Mouse (Mus musculus) hindbrain, embryonic 13.5 days (tissue): ENCODE results near the gene Fermt2. TPM values are rescaled to one million over a fixed set of nuclear protein-coding genes. Genes with fewer than 3 reads are reported as not detected.
"Not testable (repeated sequence)": the region's sequence is repeated elsewhere in the genome, so short reads cannot be mapped to it uniquely, and the experiment has no call there.

Experiments
- ATAC-seq: fragments of 200-750 bp; cut with Nextera tagmentation; 2 replicates; pipeline ENCODE4 v1.8.0; 2017; ENCODE audit warnings: moderate TSS enrichment; ENCODE audit not compliant: low FRiP score
- H3K27ac ChIP-seq: fragments of 300-500 bp; sonication (generic); 2 replicates; pipeline ENCODE4 v1.5.1; 2015; ENCODE audit warnings: inconsistent platforms, mild to moderate bottlenecking, moderate library complexity
- H3K27me3 ChIP-seq: fragments of 300-500 bp; sonication (generic); 2 replicates; pipeline ENCODE4 v1.6.1; 2015; ENCODE audit warnings: mild to moderate bottlenecking, inconsistent platforms
- H3K36me3 ChIP-seq: fragments of 300-500 bp; sonication (generic); 2 replicates; pipeline ENCODE4 v1.6.1; 2015; ENCODE audit warnings: mild to moderate bottlenecking, inconsistent platforms
- H3K4me1 ChIP-seq: fragments of 300-500 bp; sonication (generic); replicated peaks from 2 replicates; pipeline ENCODE4 v1.6.1; 2015; ENCODE audit warnings: inconsistent platforms
- H3K4me2 ChIP-seq: fragments of 300-500 bp; sonication (generic); 2 replicates; pipeline ENCODE4 v1.6.1; 2015; ENCODE audit warnings: inconsistent platforms, mild to moderate bottlenecking, moderate library complexity
- H3K4me3 ChIP-seq: fragments of 300-500 bp; sonication (generic); 2 replicates; pipeline ENCODE4 v1.5.1; 2015; ENCODE audit warnings: mild to moderate bottlenecking, inconsistent platforms
- H3K9ac ChIP-seq: fragments of 300-500 bp; sonication (generic); 2 replicates; pipeline ENCODE4 v1.6.1; 2015; ENCODE audit warnings: mild to moderate bottlenecking, inconsistent platforms
- H3K9me3 ChIP-seq: fragments of 300-500 bp; sonication (generic); 2 replicates; pipeline ENCODE4 v1.6.1; 2016; ENCODE audit warnings: inconsistent platforms
- WGBS: fragments of 180-500 bp; shearing (Covaris S2); methylation state at CpG from one replicate; pipeline ENCODE4 v1.1.7; 2015; 5-methylcytosine and 5-hydroxymethylcytosine counted together
- polyA plus RNA-seq: library from polyadenylated mRNA; unstranded; fragments of >200 nt; fragmentation: Nextera tagmentation; extraction: Ambion mirVana; gene quantifications from 2 replicates; pipeline ENCODE4 v1.2.1, GENCODE M21; 2015

The Fermt2 gene
- polyA plus RNA-seq, 1 experiment from 2014 or later = 77.2 TPM

DNA sequence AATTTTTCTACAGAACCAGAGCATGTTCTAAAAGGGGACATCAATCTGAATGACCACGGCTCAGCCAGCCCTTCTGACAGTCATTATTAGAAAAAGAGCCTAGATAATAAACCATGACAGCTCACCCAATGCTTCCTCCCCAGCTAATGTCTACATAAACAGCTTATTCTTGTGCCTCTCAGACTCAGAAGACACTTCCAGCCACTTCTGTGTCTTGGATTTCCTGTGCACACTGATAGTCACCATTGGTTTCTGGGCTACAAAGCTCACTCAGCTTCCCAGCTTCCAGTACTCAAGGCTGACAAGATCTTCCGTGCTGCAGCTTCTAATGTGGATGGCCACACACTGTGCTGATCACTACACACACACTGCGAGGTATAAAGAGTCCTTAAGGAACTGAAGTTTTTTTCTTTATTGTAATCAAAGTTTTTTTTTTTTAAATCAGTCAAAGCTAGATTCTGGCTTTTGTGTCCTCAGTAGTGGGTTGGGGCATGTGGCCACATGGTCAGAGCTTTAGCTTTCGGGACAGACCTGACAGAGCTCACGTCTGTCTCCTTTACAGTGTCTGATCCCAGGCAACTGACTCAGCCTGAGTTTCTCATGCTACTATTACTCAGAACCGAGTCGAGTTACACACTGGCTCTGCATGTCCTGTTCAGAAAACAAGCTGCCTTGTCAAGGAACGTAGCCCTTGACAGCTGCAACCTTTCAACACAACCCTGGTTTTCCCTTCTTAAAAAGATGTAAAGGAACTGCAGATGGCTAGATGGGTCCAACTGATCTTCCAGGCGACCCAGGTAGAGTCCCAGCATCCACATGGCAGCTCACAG lies 50.7 kb downstream of the Fermt2 start:
- no peak overlapping the region for H3K9ac ChIP-seq
- no peak for ATAC-seq
- H3K9me3 ChIP-seq = no peaks in the 10 kb centered on the region
- no peak overlapping the region for H3K4me2 ChIP-seq
- H3K36me3 ChIP-seq = peaks cover 35% of the 10 kb centered on the region
- H3K27ac ChIP-seq = no peak overlapping the region
- no peak overlapping the region for H3K4me3 ChIP-seq
- 64% methylated on average over 9 of the region's 9 CpGs for WGBS
- no peaks in the 10 kb centered on the region for H3K27me3 ChIP-seq
- H3K4me1 ChIP-seq = peaks cover 12% of the 10 kb centered on the region

GRCm38 (mm10) chr14:45478515-45478914 lies 51.4 kb downstream of the Fermt2 start:
- H3K9ac ChIP-seq = no peak overlapping the region
- no peak overlapping the region for H3K27ac ChIP-seq
- no peaks in the 10 kb centered on the region for H3K27me3 ChIP-seq
- H3K4me1 ChIP-seq = peaks cover 12% of the 10 kb centered on the region
- no peak for ATAC-seq
- no peaks in the 10 kb centered on the region for H3K9me3 ChIP-seq
- no peak overlapping the region for H3K4me2 ChIP-seq
- H3K36me3 ChIP-seq = peaks cover 36% of the 10 kb centered on the region
- no peak overlapping the region for H3K4me3 ChIP-seq
- WGBS = 74% methylated on average over 3 of the region's 3 CpGs

- H3K4me2 ChIP-seq = no peak overlapping the region
- peaks cover 45% of the 10 kb centered on the region for H3K36me3 ChIP-seq
- no peaks in the 10 kb centered on the region for H3K27me3 ChIP-seq
- 50% methylated on average over 8 of the region's 8 CpGs for WGBS
- H3K4me1 ChIP-seq = peaks cover 12% of the 10 kb centered on the region
- no peak overlapping the region for H3K4me3 ChIP-seq
- no peak overlapping the region for H3K27ac ChIP-seq
- H3K9ac ChIP-seq = no peak overlapping the region
- ATAC-seq = no peak
- no peaks in the 10 kb centered on the region for H3K9me3 ChIP-seq
Observed at GRCm38 (mm10) chr14:45477651-45478050, 52.3 kb downstream of the Fermt2 start.

GRCm38 (mm10) chr14:45476990-45477389 lies 52.9 kb downstream of the Fermt2 start:
- Histone ChIP-seq H3K36me3 (peaks cover 48% of the 10 kb centered on the region), H3K9ac (no peak overlapping the region), H3K27ac (no peak overlapping the region), H3K27me3 (no peaks in the 10 kb centered on the region), H3K4me3 (no peak overlapping the region), H3K4me1 (peaks cover 12% of the 10 kb centered on the region), H3K9me3 (no peaks in the 10 kb centered on the region), H3K4me2 (no peak overlapping the region)
- no peak for ATAC-seq
- 93% methylated on average over 7 of the region's 7 CpGs for WGBS

- WGBS = 94% methylated on average over 10 of the region's 10 CpGs
- H3K4me1 ChIP-seq = peaks cover 2% of the 10 kb centered on the region
- peaks cover 6% of the 10 kb centered on the region; the same call in 1 of the 2 replicates for H3K9me3 ChIP-seq
- no peak overlapping the region for H3K9ac ChIP-seq
- peaks cover 59% of the 10 kb centered on the region for H3K36me3 ChIP-seq
- no peaks in the 10 kb centered on the region for H3K27me3 ChIP-seq
- no peak overlapping the region for H3K4me3 ChIP-seq
- H3K27ac ChIP-seq = no peak overlapping the region
- no peak overlapping the region for H3K4me2 ChIP-seq
- no peak for ATAC-seq
Observed at GRCm38 (mm10) chr14:45472536-45472935, 57.4 kb downstream of the Fermt2 start.

DNA sequence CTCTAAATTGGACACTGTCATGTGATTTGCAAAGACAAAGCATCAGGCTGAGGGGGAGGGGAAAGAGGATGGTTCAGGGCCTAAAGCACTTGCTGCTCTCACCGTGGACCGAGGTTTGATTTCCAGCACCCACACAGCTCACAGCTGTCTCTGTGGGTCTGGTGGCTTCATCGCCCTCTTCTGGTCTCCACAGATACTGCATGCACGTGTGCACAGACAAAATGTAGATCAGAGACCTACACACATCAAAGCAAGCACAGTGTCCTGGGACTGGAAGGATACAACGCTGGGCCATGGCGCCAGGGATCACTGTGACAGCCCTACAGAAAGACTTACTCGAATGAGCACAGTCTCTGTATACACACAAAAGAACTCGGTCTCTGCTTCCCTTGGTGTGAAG lies 60.5 kb downstream of the Fermt2 start:
- H3K9me3 ChIP-seq = peaks cover 6% of the 10 kb centered on the region; the same call in 1 of the 2 replicates
- H3K9ac ChIP-seq = no peak overlapping the region
- H3K4me2 ChIP-seq = no peak overlapping the region
- 91% methylated on average over 8 of the region's 8 CpGs for WGBS
- peaks cover 76% of the 10 kb centered on the region for H3K36me3 ChIP-seq
- peaks cover 2% of the 10 kb centered on the region; the same call in 1 of the 2 replicates for H3K4me1 ChIP-seq
- no peak overlapping the region for H3K4me3 ChIP-seq
- H3K27ac ChIP-seq = no peak overlapping the region
- no peaks in the 10 kb centered on the region for H3K27me3 ChIP-seq
- ATAC-seq = no peak

DNA sequence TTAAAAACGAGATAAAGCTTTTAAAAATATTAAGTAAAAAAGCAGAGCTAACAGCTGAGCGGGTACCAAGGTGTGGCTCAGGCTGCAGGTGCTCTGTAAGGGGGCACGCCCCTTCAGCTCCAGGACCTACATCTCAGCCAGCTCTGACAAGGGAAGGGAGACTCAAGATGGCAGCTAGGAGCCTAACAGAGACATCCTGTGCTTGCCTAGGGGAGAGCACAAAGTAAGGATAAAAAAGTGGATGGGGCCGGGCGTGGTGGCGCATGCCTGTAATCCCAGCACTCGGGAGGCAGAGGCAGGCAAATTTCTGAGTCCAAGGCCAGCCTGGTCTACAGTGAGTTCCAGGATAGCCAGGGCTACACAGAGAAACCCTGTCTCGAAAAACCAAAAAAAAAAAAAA lies 63.5 kb downstream of the Fermt2 start:
- H3K9ac ChIP-seq, H3K27me3 ChIP-seq, H3K4me2 ChIP-seq, H3K9me3 ChIP-seq, ATAC-seq, H3K27ac ChIP-seq, H3K4me3 ChIP-seq: not testable (repeated sequence)
- Histone ChIP-seq H3K36me3 (peaks cover 66% of the 10 kb centered on the region), H3K4me1 (peaks cover 27% of the 10 kb centered on the region)
- WGBS = 97% methylated on average over 8 of the region's 8 CpGs

- ATAC-seq = no peak
- Histone ChIP-seq H3K9ac (no peak overlapping the region), H3K4me1 (peaks cover 27% of the 10 kb centered on the region), H3K4me2 (no peak overlapping the region), H3K36me3 (peaks cover 66% of the 10 kb centered on the region), H3K4me3 (no peak overlapping the region), H3K9me3 (peaks cover under 1% of the 10 kb centered on the region; the same call in 1 of the 2 replicates), H3K27me3 (no peaks in the 10 kb centered on the region), H3K27ac (0 out of 2 replicates have a peak overlapping the region, but pooled peaks have one; percentile 4)
- WGBS = 64% methylated on average over 19 of the region's 19 CpGs
Observed at GRCm38 (mm10) chr14:45464036-45465035, 65.6 kb downstream of the Fermt2 start.

- no peaks in the 10 kb centered on the region for H3K9me3 ChIP-seq
- no peak overlapping the region for H3K4me2 ChIP-seq
- no peak for ATAC-seq
- no peak overlapping the region for H3K4me3 ChIP-seq
- H3K4me1 ChIP-seq = peaks cover 27% of the 10 kb centered on the region
- 17% methylated on average over 10 of the region's 10 CpGs for WGBS
- peaks cover 63% of the 10 kb centered on the region for H3K36me3 ChIP-seq
- H3K9ac ChIP-seq = peak overlapping the region; percentile 51; the same call in 1 of the 2 replicates
- H3K27ac ChIP-seq = peak overlapping the region; percentile 86
- no peaks in the 10 kb centered on the region for H3K27me3 ChIP-seq
Observed at GRCm38 (mm10) chr14:45463599-45463998, 66.3 kb downstream of the Fermt2 start.

GRCm38 (mm10) chr14:45462875-45463475 lies 66.9 kb downstream of the Fermt2 start:
- Histone ChIP-seq H3K4me2 (peak overlapping the region; percentile 15; the same call in 1 of the 2 replicates), H3K9ac (peak overlapping the region; percentile 51; the same call in 1 of the 2 replicates)

DNA sequence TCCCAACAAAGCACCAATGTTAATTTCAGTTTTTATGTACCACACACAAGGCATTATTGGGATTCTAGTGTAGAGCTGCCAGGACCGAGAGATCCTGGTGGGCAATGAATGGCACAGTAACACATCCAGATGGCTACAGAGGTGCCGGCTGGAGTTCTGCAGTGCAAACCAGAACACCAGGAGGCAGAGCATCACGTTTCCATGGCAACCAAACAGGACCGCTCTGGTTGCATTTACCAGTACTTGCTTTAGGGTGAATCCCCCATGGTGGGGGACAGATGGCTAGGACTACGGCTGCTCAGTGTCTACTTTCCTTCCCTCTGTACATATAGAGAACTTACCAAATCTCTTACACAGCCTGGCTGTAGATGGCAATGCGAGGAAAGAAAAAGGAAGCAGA lies 67.5 kb downstream of the Fermt2 start:
- WGBS = 12% methylated on average over 6 of the region's 6 CpGs
- Histone ChIP-seq H3K4me2 (peak overlapping the region; percentile 15; the same call in 1 of the 2 replicates), H3K9ac (0 out of 2 replicates have a peak overlapping the region, but pooled peaks have one; percentile 51), H3K27me3 (no peaks in the 10 kb centered on the region), H3K36me3 (peaks cover 55% of the 10 kb centered on the region), H3K4me3 (no peak overlapping the region), H3K27ac (peak overlapping the region; percentile 86), H3K9me3 (no peaks in the 10 kb centered on the region), H3K4me1 (peaks cover 27% of the 10 kb centered on the region)
- ATAC-seq = peak; percentile 85

More at GRCm38 (mm10) chr14:45462875-45463475, 66.9 kb downstream of the Fermt2 start:
- H3K9me3 ChIP-seq = no peaks in the 10 kb centered on the region
- ATAC-seq = peak; percentile 70
- peaks cover 61% of the 10 kb centered on the region for H3K36me3 ChIP-seq
- H3K4me1 ChIP-seq = peaks cover 27% of the 10 kb centered on the region
- 20% methylated on average over 10 of the region's 10 CpGs for WGBS
- H3K27me3 ChIP-seq = no peaks in the 10 kb centered on the region
- H3K27ac ChIP-seq = peak overlapping the region; percentile 86
- H3K4me3 ChIP-seq = no peak overlapping the region
